Mouse (Mus musculus) gastrocnemius, adult 8-10 months (tissue): Measurements from ENCODE around the gene Olfr1031. TPM values are rescaled to one million over a fixed set of nuclear protein-coding genes. Genes with fewer than 3 reads are reported as not detected.
"Not testable (repeated sequence)": the region's sequence is repeated elsewhere in the genome, so short reads cannot be mapped to it uniquely, and the experiment has no call there.

Source experiments
- DNase-seq, 2 experiments: peaks; one replicate each; pipeline ENCODE4 v3.0.0; 2022; ENCODE audit warnings: low spot score in 2 of 2
- total RNA-seq, 4 experiments: library from RNA; stranded (reverse); gene quantifications; 2 replicates each; pipeline ENCODE4 v1.2.4; 2022

Olfr1031 gene
- not detected for total RNA-seq

GRCm38 (mm10) chr2:85990004-85990403 is at the start of gene Olfr1031:
TSS of gene Olfr1031 (plus strand) at chr2:85990304.
- no peak for DNase-seq

- DNase-seq: no peak
Measured at GRCm38 (mm10) chr2:85950137-85950536, 40.0 kb upstream of the Olfr1031 start, which contains the start of gene Olfr1028. TSS of gene Olfr1028 (plus strand) at chr2:85950437.

GRCm38 (mm10) chr2:85973595-85973994 is 16.5 kb upstream of the Olfr1031 start, which contains the start of gene Olfr1029:
TSS of gene Olfr1029 (plus strand) at chr2:85973895.
- DNase-seq: no peak

GRCm38 (mm10) chr2:85978976-85979375 is 11.1 kb upstream of the Olfr1031 start, which contains the start of gene Olfr1030:
TSS of gene Olfr1030 (plus strand) at chr2:85979276.
- no peak for DNase-seq

- no peak for DNase-seq
Measured at GRCm38 (mm10) chr2:86005240-86005639, 15.1 kb downstream of the Olfr1031 start, which contains the start of gene Olfr1032. TSS of gene Olfr1032 (plus strand) at chr2:86005540.

GRCm38 (mm10) chr2:86020406-86020805 is 30.3 kb downstream of the Olfr1031 start, which contains the start of gene Olfr1033:
TSS of gene Olfr1033 (plus strand) at chr2:86020633.
- not testable (repeated sequence) for DNase-seq

- DNase-seq: not testable (repeated sequence)
Measured at GRCm38 (mm10) chr2:86021518-86021917, 31.4 kb downstream of the Olfr1031 start.

Other genes with a start within 250 kb of the Olfr1031 start
- gene Olfr1012, start 227.5 kb upstream of the Olfr1031 start, total RNA-seq: not detected
- not detected for gene Olfr1013, start 223.2 kb upstream of the Olfr1031 start, total RNA-seq
- not detected for gene Olfr1014, start 217.6 kb upstream of the Olfr1031 start, total RNA-seq
- gene Olfr1015, start 208.3 kb upstream of the Olfr1031 start, total RNA-seq: not detected
- gene Olfr1016, start 187.8 kb upstream of the Olfr1031 start, total RNA-seq: not detected
- gene Olfr1018, start 171.8 kb upstream of the Olfr1031 start, total RNA-seq: not detected
- not detected for gene Olfr1019, start 144.8 kb upstream of the Olfr1031 start, total RNA-seq
- not detected for gene Olfr1020, start 143.3 kb upstream of the Olfr1031 start, total RNA-seq
- not detected for gene Olfr1022, start 121.7 kb upstream of the Olfr1031 start, total RNA-seq
- not detected for gene Olfr1023, start 104.7 kb upstream of the Olfr1031 start, total RNA-seq
- gene Olfr1024, start 85.3 kb upstream of the Olfr1031 start, total RNA-seq: not detected
- gene Olfr1025-ps1, start 75.1 kb upstream of the Olfr1031 start, total RNA-seq: not detected
- not detected for gene Olfr1026, start 68.7 kb upstream of the Olfr1031 start, total RNA-seq
- not detected for gene Olfr1028, start 39.9 kb upstream of the Olfr1031 start, total RNA-seq
- not detected for gene Olfr1029, start 16.4 kb upstream of the Olfr1031 start, total RNA-seq
- not detected for gene Olfr1030, start 11.0 kb upstream of the Olfr1031 start, total RNA-seq
- not detected for gene Olfr1032, start 15.2 kb downstream of the Olfr1031 start, total RNA-seq
- gene Olfr1033, start 30.3 kb downstream of the Olfr1031 start, total RNA-seq: under 1 TPM in 1 of 4 experiments, not detected in 3; 0.54 TPM
- gene Olfr1034, start 55.6 kb downstream of the Olfr1031 start, total RNA-seq: not detected
- not detected for gene Olfr1036, start 83.7 kb downstream of the Olfr1031 start, total RNA-seq
- gene Olfr1037, start 97.1 kb downstream of the Olfr1031 start, total RNA-seq: not detected
- gene Olfr1039, start 145.6 kb downstream of the Olfr1031 start, total RNA-seq: not detected
- not detected for gene Olfr1040, start 156.4 kb downstream of the Olfr1031 start, total RNA-seq
- gene Olfr1042, start 171.5 kb downstream of the Olfr1031 start, total RNA-seq: not detected
- gene Olfr1043, start 177.2 kb downstream of the Olfr1031 start, total RNA-seq: not detected
- not detected for gene Olfr1044, start 187.5 kb downstream of the Olfr1031 start, total RNA-seq
- gene Olfr52, start 195.4 kb downstream of the Olfr1031 start, total RNA-seq: not detected
- gene Olfr1045, start 212.7 kb downstream of the Olfr1031 start, total RNA-seq: not detected
- not detected for gene Olfr1046, start 229.0 kb downstream of the Olfr1031 start, total RNA-seq
- not detected for gene Olfr1047, start 241.1 kb downstream of the Olfr1031 start, total RNA-seq
- not detected for gene Olfr1048, start 250.0 kb downstream of the Olfr1031 start, total RNA-seq